Mouse (Mus musculus) gastrocnemius, postnatal 36 days (tissue): ENCODE measurements at regions not wholly inside any gene's neighbourhood (a gene's known extent, or its start where the extent isn't known, plus 50 kb on each side); places are given as distances from the start of the nearest gene placed in this dataset.

Experiments used
- DNase-seq, 2 experiments: peaks; one replicate each; pipeline ENCODE4 v3.0.0; 2022
- intact Hi-C: fragments of 180-260 bp; cut with DNase I; formaldehyde crosslinking; loops from one replicate; pipeline ENCODE4 v1.15.1; 2025

DNA sequence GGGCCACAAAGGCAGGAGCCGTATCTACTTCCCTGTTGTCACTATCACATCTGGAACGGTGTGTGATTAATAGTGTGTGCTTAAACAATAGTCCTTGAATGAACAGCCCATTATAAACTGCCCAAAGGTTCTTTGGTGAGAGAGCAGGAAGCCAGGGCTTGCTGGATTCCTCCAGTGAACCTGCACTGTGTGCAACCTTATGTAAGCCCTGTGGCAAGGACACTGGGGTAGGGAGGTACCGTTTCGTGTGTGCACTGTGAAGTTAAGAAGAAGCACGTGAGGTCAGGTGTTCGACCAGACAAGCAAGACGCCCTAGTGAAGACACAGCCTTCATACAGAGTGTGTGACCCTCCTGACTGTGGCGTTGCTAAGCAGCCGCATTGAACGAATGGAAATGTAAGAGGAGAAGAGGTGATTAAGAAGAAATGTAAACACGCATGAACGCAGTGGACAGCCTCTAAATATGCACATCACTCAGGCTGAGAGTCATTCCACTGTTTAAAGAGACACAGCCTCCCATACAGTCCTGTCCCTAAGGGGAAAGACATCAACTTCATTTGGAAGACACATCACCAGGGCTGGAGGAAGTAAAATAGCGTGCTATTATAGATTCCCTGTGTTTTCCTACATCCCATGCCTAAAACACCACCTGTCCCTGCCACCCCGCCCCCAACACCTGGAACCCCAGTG, 472.0 kb upstream of the Gm19410 start:
- intact Hi-C loops: no loop called here
- DNase-seq: no peak

DNA sequence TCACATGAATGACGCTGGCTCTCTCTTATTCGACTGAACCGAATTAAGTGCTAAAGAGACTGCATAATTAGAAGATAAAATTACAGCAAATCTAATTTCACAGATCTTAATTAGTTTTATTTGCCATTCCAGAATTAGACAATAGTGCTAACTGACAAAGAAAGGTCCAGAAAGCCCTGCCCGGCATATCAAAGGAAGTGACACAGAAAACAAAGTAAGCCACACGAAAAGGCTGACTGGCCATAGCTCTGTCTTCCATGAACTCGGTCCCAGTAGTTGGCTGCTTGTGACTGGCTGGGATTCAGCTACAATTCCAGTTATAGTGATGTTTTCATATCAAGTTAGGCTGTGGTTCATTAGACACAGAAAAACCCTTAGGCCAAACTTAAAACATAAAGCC, 468.7 kb upstream of the Gm19410 start:
- DNase-seq: no peak
- intact Hi-C loops: no loop called here

GRCm38 (mm10) chr8:35299088-35299487, 466.5 kb upstream of the Gm19410 start:
- intact Hi-C loops: no loop called here
- no peak for DNase-seq

- no peak for DNase-seq
- intact Hi-C loops: no loop called here
Measured at GRCm38 (mm10) chr8:35300359-35300758, 465.2 kb upstream of the Gm19410 start.

DNA sequence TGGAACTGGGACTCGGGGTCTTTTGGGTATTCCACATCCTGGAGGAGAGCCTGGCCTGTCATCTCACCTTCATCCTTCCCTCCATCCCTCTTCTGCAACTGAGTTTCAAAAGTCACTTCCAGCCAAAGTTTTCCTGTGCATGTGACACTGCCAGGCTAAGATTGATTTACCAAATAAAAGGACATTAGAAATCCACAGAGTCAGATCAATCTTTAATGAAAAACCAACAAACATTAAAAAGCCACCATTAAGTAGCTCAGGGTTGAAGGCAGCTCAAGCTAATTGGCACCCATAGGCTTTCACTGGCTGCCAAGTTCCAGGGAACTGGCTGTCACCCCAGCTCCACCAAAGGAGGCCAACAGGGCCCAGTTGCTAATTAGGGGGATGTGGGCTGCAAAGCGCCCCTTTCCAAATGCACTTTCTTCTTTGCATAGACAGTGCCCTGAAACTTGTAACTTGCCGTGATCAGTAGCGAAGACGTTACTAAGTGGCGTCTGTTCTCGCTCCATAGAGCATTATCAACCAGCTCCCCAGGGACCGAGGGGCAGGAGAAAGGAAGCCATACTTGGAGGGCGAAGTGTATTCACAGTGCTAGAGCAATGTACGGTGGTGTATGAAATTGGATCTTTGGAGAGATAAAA, 464.6 kb upstream of the Gm19410 start:
- intact Hi-C loops: no loop called here
- DNase-seq: no peak

GRCm38 (mm10) chr8:35302856-35303255, 462.7 kb upstream of the Gm19410 start:
- no peak for DNase-seq
- intact Hi-C loops: no loop called here

- intact Hi-C loops: no loop called here
- DNase-seq: no peak
Measured at GRCm38 (mm10) chr8:35321270-35321865, 444.2 kb upstream of the Gm19410 start.

DNA sequence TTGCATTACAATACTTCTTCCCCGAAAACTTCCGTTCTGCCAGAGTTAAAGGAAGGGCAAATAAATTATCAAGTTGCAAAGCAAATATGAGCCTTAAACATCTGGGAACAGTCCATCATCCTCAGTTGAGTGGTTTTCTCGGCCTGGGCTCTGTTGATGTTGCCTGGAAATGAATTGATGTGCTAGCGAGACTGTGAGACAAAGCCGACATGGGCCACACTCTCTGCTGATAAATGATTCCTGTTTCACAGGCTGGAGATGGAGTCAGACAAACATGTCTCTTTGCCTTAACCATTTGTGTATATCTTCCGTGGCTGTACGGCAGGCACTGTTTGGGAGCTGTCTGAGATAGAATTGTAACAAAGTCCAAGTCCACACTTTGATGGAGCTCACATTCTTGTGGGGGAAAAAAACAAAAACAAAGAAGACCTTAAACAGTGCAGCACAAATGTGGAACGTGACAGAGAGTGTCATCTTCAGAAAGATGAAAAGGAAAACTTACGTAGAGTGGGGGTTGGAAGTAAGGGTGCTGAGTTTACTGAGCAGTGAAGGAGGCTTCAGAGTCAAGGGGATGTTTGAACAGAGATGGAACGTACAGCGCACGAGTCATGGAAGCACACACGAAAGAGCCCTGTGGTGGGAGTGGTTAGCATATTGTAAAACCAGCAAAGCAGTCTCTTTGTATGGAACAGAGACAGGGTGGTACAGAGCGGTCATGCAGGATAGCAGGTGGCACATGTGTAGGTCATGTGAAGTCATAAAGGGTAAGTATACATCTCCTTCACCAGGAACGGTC, 442.2 kb upstream of the Gm19410 start:
- no peak for DNase-seq

More for the DNA sequence above, 442.2 kb upstream of the Gm19410 start:
- intact Hi-C loops: no loop called here
